ENCODE assay signal across 13 mouse cellular contexts in the genomic region with DNA sequence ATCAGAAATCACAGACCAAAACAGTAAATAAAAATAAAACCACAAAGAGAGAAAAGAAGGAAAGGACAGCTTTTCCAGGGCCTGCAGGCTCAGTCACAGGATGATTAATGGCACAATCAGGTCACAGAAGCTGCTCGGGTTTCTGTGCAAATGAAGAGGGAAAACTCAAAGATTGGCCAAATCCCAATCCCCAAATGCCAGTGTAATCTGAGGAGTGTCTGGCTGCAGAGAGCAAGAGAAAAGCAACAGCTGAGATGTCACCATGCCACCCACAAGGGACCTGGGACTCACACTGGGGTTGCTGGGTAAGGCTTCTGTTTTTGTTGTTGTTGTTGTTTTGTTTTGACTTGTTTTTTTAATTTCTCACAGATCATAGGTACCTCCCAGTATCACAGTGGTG.
DNase-seq lines count a peak whose midpoint lies in the region; ATAC-seq and TF ChIP-seq lines count a peak whose summit lies in the region.
"Had no signal": no experiment of that assay in that cellular context is flagged by ENCODE, and none has a peak within 500 bp of the region (broad histone marks: within the 10 kb centered on the region; RNA-seq: fewer than 3 reads in every experiment).

No protein-coding gene starts in this region.

- no peaks in the 10 kb centered on the region for H3K36me3 ChIP-seq in limb, embryonic 14.5 days (ENCODE audit: control insufficient read depth, insufficient read depth, low read length)
- no peaks in the 10 kb centered on the region for H3K36me3 ChIP-seq in limb, embryonic 10.5 days
- H3K36me3 ChIP-seq in hindbrain, embryonic 14.5 days (replicated peaks; ENCODE audit: control insufficient read depth, insufficient read depth), result no peaks in the 10 kb centered on the region
- H3K36me3 ChIP-seq: limb, embryonic 12.5 days; lung, embryonic 15.5 days had no signal

- H3K27me3 ChIP-seq in limb, embryonic 14.5 days (ENCODE audit: control insufficient read depth, insufficient read depth, low read length), result no peaks in the 10 kb centered on the region
- H3K27me3 ChIP-seq in limb, embryonic 10.5 days (ENCODE audit: low read depth, poor library complexity, severe bottlenecking), result 0 out of 2 replicates have a peak, but pooled peaks cover 3% of the 10 kb centered on the region
- no peaks in the 10 kb centered on the region for H3K27me3 ChIP-seq in hindbrain, embryonic 14.5 days (ENCODE audit: control insufficient read depth, insufficient read depth, low read length)
- H3K27me3 ChIP-seq: limb, embryonic 12.5 days; lung, embryonic 15.5 days had no signal

- no peak; the same call in 1 of the 2 replicates for ATAC-seq in limb, embryonic 14.5 days (ENCODE audit: low FRiP score, low read depth)
- no peak for ATAC-seq in hindbrain, embryonic 14.5 days (ENCODE audit: low FRiP score)
- no peak for ATAC-seq in erythroblast, adult 5-6 weeks (replicated peaks; ENCODE audit: low FRiP score, poor library complexity, severe bottlenecking)
- ATAC-seq: intestine, postnatal 0 days had no signal

- H3K4me2 ChIP-seq in limb, embryonic 14.5 days (replicated peaks; ENCODE audit: low read depth, low read length, severe bottlenecking), result no peak overlapping the region
- H3K4me2 ChIP-seq in hindbrain, embryonic 14.5 days (replicated peaks), result no peak overlapping the region
- H3K4me2 ChIP-seq: limb, embryonic 12.5 days; lung, embryonic 15.5 days had no signal

- H3K9ac ChIP-seq in limb, embryonic 14.5 days (ENCODE audit: low read depth, low read length, severe bottlenecking), result no peak overlapping the region
- no peak overlapping the region for H3K9ac ChIP-seq in hindbrain, embryonic 14.5 days
- H3K9ac ChIP-seq: limb, embryonic 12.5 days; lung, embryonic 15.5 days had no signal

- peak; percentile 14 for DNase-seq in adrenal gland, postnatal 14 days
- no peak for DNase-seq in adrenal gland, adult 8-10 months
- DNase-seq in limb, embryonic 14.5 days (ENCODE audit: low spot score), result peak; percentile 55
- DNase-seq in limb, embryonic 10.5 days (ENCODE audit: low spot score), result no peak
- peak; percentile 43 for DNase-seq in adipocyte (ENCODE audit: low spot score)
- no peak for DNase-seq in hindbrain, embryonic 14.5 days (ENCODE audit: low spot score)
- DNase-seq in heart, adult 18-20 months, result no peak
- DNase-seq: adrenal gland, postnatal 25 days; cerebellum, postnatal 14 days had no signal

- peaks cover 28% of the 10 kb centered on the region for H3K4me1 ChIP-seq in limb, embryonic 14.5 days (ENCODE audit: control insufficient read depth, insufficient read depth, low read length)
- H3K4me1 ChIP-seq in limb, embryonic 10.5 days, result peaks cover 16% of the 10 kb centered on the region
- peaks cover 7% of the 10 kb centered on the region for H3K4me1 ChIP-seq in hindbrain, embryonic 14.5 days (replicated peaks; ENCODE audit: control insufficient read depth, insufficient read depth, low read length)
- H3K4me1 ChIP-seq: lung, embryonic 15.5 days had no signal

- no peak overlapping the region for H3K27ac ChIP-seq in limb, embryonic 14.5 days (replicated peaks; ENCODE audit: low read depth, low read length)
- H3K27ac ChIP-seq in limb, embryonic 10.5 days, result no peak overlapping the region
- H3K27ac ChIP-seq in hindbrain, embryonic 14.5 days, result 0 out of 2 replicates have a peak overlapping the region, but pooled peaks have one; percentile 21
- H3K27ac ChIP-seq: lung, embryonic 15.5 days had no signal

- WGBS in limb, embryonic 14.5 days, result 6% methylated on average over 1 of the region's 1 CpGs
- 0% methylated on average over 1 of the region's 1 CpGs for WGBS in limb, embryonic 10.5 days
- 13% methylated on average over 1 of the region's 1 CpGs for WGBS in hindbrain, embryonic 14.5 days

- H3K9me3 ChIP-seq in limb, embryonic 14.5 days (ENCODE audit: control insufficient read depth, low read length), result no peaks in the 10 kb centered on the region
- no peaks in the 10 kb centered on the region for H3K9me3 ChIP-seq in limb, embryonic 10.5 days (replicated peaks)
- no peaks in the 10 kb centered on the region for H3K9me3 ChIP-seq in hindbrain, embryonic 14.5 days (ENCODE audit: control insufficient read depth, low read length)
- H3K9me3 ChIP-seq: limb, embryonic 12.5 days; lung, embryonic 15.5 days had no signal

- no peak for TF ChIP-seq POLR2A in limb, embryonic 14.5 days (IDR thresholded peaks at IDR 0.05; ENCODE audit: borderline replicate concordance, extremely low read depth, insufficient read depth, insufficient read length)

- no peak overlapping the region for H3K4me3 ChIP-seq in limb, embryonic 14.5 days (replicated peaks; ENCODE audit: low read length)
- H3K4me3 ChIP-seq in limb, embryonic 10.5 days, result no peak overlapping the region
- H3K4me3 ChIP-seq in hindbrain, embryonic 14.5 days (replicated peaks; ENCODE audit: low read length), result no peak overlapping the region
- H3K4me3 ChIP-seq: limb, embryonic 12.5 days; lung, embryonic 15.5 days had no signal

Comparison
In these comparisons a context has a peak if more than half of its experiments do, and no peak if none do; other contexts are left out.
1. DNase-seq: peak in adrenal gland, postnatal 14 days (single experiment), limb, embryonic 14.5 days (single experiment) and adipocyte (single experiment); none in adrenal gland, adult 8-10 months (single experiment), limb, embryonic 10.5 days (single experiment), hindbrain, embryonic 14.5 days (single experiment) and heart, adult 18-20 months (0 of 2).